Mouse (Mus musculus) kidney, adult 2 months (tissue): ENCODE data around the gene Ift57. TPM values are rescaled to one million over a fixed set of nuclear protein-coding genes. Genes with fewer than 3 reads are reported as not detected.

ENCODE experiments used
- DNase-seq: peaks from one replicate; pipeline ENCODE4 v3.0.0; 2021
- H3K27ac ChIP-seq: fragments of 200-500 bp; 2 replicates; pipeline ENCODE4 v1.5.1; 2012; ENCODE audit warnings: low read depth, low read length, control low read depth, inconsistent platforms; ENCODE audit not compliant: insufficient read depth
- H3K27me3 ChIP-seq: fragments of 200-500 bp; replicated peaks from 2 replicates; pipeline ENCODE4 v1.6.1; 2012; ENCODE audit warnings: mild to moderate bottlenecking, moderate library complexity, low read length, inconsistent platforms; ENCODE audit not compliant: control insufficient read depth, insufficient read depth
- H3K36me3 ChIP-seq: fragments of 200-500 bp; 2 replicates; pipeline ENCODE4 v1.6.1; 2012; ENCODE audit warnings: mild to moderate bottlenecking, moderate library complexity, low read length, inconsistent platforms; ENCODE audit not compliant: control insufficient read depth, insufficient read depth
- H3K4me1 ChIP-seq: fragments of 200-500 bp; 2 replicates; pipeline ENCODE4 v1.6.1; 2011; ENCODE audit warnings: low read length; ENCODE audit not compliant: control insufficient read depth, insufficient read depth
- H3K4me3 ChIP-seq: fragments of 200-500 bp; 2 replicates; pipeline ENCODE4 v1.5.1; 2011; ENCODE audit warnings: mild to moderate bottlenecking, low read depth, low read length, control low read depth; ENCODE audit not compliant: insufficient read depth
- CTCF ChIP-seq: fragments of 200-500 bp; conservative IDR thresholded peaks from 2 replicates; pipeline ENCODE4 v1.5.1; 2011; ENCODE audit warnings: low read depth, mild to moderate bottlenecking, control low read depth, low read length, moderate library complexity, mixed read lengths; ENCODE audit not compliant: insufficient read depth, insufficient read length
- POLR2A ChIP-seq: fragments of 200-500 bp; IDR thresholded peaks from one replicate; pipeline ENCODE4 v1.6.1; 2011; ENCODE audit warnings: low read depth, low read length, control low read depth
- WGBS: fragments of 180-500 bp; shearing (Covaris S2); methylation state at CpG from one replicate; pipeline ENCODE4 v1.1.7; 2018; 5-methylcytosine and 5-hydroxymethylcytosine counted together
- polyA plus RNA-seq: library from polyadenylated mRNA; depleted of rRNA; stranded (reverse); fragments of >200 nt; gene quantifications from 2 replicates; pipeline ENCODE4 v1.2.3, GENCODE M21; 2012; rRNA removed

The Ift57 gene
- 6.6 and 11.7 TPM in 2 replicates for polyA plus RNA-seq

DNA sequence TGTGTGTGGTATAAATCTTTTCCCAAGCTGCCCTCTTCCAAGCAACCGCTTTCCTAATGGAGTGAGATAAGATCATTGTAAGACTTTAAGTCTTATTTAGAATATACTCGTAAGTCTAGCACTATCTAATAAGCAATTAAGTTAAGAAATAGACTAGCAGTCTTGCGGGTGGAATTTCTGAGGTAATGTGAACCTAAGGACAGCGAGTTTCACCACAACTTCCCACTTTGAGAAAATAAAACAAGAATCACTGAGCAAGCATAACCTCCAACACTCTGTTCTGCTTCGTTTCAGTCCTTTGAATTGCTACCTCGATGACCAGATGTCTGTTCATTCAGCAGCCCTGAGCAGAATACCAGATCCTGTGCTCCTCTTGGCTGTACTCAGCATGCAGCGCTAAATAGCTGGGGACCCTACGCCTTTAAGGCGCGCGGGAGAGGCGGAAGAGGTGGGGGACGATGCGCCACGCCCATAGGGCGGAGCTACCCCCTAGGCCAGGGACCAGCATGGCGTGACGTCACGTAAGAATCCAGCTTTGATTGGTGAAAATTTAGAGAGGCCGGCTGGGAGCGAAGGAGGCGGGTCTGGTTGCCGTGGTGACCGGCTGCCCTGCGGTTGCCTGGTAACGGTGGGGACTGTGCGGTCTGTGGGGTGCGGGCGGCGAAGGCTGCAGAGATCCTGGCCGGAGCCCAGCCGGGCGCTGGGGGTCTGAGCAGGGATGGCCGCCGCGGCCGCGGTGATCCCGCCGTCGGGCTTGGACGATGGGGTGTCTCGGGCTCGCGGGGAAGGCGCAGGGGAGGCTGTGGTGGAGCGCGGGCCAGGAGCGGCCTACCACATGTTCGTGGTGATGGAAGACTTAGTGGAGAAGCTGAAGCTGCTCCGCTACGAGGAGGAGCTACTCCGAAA is at the start of gene Ift57:
Ift57 (plus strand) TSS at position 614 of the 906 bp plus-strand sequence.
- no peak for TF ChIP-seq POLR2A
- no peak for TF ChIP-seq CTCF
- peak; percentile 99 for DNase-seq
- Histone ChIP-seq H3K27ac (peak within 1 kb of the TSS; percentile 40; the same call in 1 of the 2 replicates), H3K4me3 (peak within 1 kb of the TSS; percentile 68), H3K4me1 (no peaks in the 10 kb centered on the region), H3K27me3 (no peaks in the 10 kb centered on the region), H3K36me3 (no peaks in the 10 kb centered on the region)
- 2% methylated on average over 53 of the region's 53 CpGs for WGBS

DNA sequence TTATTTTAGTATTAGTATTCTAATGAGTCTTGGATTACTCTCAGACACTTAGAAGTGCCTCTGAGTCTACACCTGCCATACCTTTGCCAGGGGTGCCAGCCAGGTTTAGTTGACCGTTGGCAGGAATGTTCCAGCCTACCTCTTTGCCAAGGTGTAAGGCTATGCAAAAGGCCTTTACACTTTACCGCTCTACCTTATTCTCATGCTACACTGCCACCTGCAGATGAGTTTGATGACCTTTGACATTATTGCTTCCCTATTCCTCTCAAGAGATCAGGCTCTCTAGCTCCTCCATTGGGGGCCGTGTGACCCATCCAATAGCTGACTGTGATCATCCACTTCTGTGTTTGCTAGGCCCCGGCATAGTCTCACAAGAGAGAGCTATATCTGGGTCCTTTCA is 41.9 kb upstream of the Ift57 start:
- Histone ChIP-seq H3K27ac (no peak overlapping the region), H3K36me3 (no peaks in the 10 kb centered on the region), H3K4me1 (no peaks in the 10 kb centered on the region), H3K27me3 (no peaks in the 10 kb centered on the region), H3K4me3 (no peak overlapping the region)
- no peak for TF ChIP-seq POLR2A
- no peak for TF ChIP-seq CTCF
- peak; percentile 33 for DNase-seq
- WGBS = 86% methylated on average over 4 of the region's 4 CpGs

DNA sequence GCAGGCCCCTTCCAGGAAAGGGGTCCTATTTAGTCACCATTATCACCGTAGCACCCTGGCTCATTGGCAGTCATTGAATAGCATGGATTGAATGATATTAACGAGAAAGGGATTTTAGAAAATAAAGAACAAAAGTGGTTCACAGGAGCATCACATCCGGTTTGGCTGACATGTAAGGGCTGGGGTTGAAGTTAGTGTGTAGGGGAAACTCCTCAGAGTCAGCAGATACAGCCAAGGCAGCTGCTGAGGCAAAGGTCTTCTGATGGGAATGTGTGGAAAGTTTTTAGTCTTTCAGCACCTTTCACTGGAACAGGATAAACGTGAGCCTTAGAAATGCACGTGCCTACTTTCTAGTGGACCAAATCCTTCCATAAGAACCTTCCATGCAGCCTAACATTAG is 41.0 kb upstream of the Ift57 start:
- Histone ChIP-seq H3K27me3 (no peaks in the 10 kb centered on the region), H3K4me1 (no peaks in the 10 kb centered on the region), H3K36me3 (no peaks in the 10 kb centered on the region), H3K4me3 (no peak overlapping the region), H3K27ac (no peak overlapping the region)
- no peak for DNase-seq
- no peak for TF ChIP-seq POLR2A
- TF ChIP-seq CTCF = no peak
- WGBS = 73% methylated on average over 5 of the region's 5 CpGs

DNA sequence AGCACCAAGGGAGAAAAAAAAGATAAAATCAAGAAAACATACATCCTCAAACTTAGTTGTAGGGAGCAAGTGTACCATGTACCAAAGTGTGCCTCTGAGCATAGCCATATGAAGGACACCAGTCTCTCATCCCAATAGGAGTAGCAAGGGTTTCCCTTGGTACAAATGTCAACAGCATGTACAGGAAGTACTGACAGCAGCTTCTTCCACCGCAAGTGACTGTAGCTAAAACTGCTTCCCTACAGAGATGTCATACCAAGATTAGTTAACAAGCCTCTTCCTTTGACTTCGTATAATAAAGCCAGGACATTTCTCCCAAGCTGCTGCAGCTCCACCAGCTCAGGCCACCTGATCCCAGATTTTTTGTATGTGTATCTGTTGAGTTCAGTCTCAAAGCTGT is 39.9 kb upstream of the Ift57 start:
- TF ChIP-seq POLR2A (no peak), CTCF (no peak)
- H3K36me3 ChIP-seq = no peaks in the 10 kb centered on the region
- H3K27me3 ChIP-seq = no peaks in the 10 kb centered on the region
- no peak overlapping the region for H3K27ac ChIP-seq
- 62% methylated on average over 2 of the region's 2 CpGs for WGBS
- no peak overlapping the region for H3K4me3 ChIP-seq
- no peak for DNase-seq
- H3K4me1 ChIP-seq = no peaks in the 10 kb centered on the region

DNA sequence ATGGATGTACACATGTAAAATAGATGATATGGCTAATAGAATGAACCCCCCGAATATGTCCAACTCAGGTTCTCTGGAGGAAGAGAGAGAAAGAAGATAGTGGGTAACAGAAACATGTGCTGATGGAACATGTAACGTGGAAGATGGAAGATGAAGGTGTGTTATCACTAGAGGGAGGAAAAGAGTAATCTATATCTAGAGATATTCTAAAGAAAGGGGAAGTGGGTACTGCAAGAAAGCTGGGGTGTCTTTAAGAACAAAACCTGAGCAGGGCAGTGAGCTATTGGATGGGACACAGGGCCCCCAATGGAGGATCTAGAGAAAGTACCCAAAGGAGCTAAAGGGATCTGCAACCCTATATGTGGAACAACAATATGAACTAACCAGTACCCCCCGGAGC is 38.9 kb upstream of the Ift57 start:
- Histone ChIP-seq H3K27me3 (no peaks in the 10 kb centered on the region), H3K36me3 (no peaks in the 10 kb centered on the region)
- 90% methylated on average over 3 of the region's 3 CpGs for WGBS

DNA sequence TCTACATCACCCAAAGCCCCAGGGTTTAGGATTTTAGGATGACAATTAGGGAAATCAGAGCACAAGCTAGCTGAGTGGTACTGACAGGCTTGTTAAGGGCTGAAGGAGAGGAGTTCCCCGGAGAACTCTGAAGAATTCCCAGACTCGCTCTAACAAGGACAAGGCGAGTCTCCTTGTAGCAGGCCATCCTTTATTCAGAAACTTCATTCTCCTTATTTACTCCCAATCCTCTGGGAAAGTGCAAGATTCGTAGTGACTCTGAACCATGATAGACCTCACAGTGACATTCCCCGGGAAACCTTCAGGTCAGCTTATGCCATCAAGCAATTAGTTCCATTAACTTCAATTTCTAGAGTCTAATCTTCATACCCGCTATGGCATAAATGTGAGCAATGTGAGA is 36.8 kb upstream of the Ift57 start:
- H3K36me3 ChIP-seq = no peaks in the 10 kb centered on the region

More for the DNA sequence above, 38.9 kb upstream of the Ift57 start:
- TF ChIP-seq CTCF (no peak), POLR2A (no peak)
- no peak for DNase-seq
- Histone ChIP-seq H3K27ac (no peak overlapping the region), H3K4me3 (no peak overlapping the region), H3K4me1 (no peaks in the 10 kb centered on the region)

DNA sequence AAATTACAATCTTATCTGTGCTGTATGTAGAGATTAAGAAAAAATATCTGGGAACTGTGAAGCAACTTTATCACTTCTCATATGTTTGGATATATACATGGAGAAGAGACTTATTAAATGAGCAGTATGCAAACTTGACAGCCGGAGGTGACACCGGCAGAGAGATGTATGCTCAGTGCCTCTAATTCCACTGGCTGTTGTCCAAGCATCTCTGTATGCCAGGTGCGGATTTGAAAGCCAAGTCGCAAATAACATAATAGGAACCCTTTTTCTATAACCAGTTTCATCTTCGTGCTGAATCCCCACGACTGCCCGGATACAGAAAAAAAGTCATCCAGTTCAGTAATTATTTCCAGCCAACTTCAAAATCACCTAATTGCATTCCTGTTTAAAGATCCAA is 34.4 kb upstream of the Ift57 start:
- Histone ChIP-seq H3K27me3 (no peaks in the 10 kb centered on the region), H3K36me3 (no peaks in the 10 kb centered on the region), H3K4me3 (no peak overlapping the region), H3K4me1 (no peaks in the 10 kb centered on the region), H3K27ac (no peak overlapping the region)
- WGBS = 88% methylated on average over 7 of the region's 7 CpGs
- TF ChIP-seq CTCF = no peak
- no peak for TF ChIP-seq POLR2A
- no peak for DNase-seq

More for the DNA sequence above, 36.8 kb upstream of the Ift57 start:
- H3K4me1 ChIP-seq = no peaks in the 10 kb centered on the region
- WGBS = 96% methylated on average over 6 of the region's 6 CpGs
- H3K27me3 ChIP-seq = no peaks in the 10 kb centered on the region
- H3K27ac ChIP-seq = no peak overlapping the region
- no peak for TF ChIP-seq CTCF
- no peak for TF ChIP-seq POLR2A
- no peak overlapping the region for H3K4me3 ChIP-seq
- no peak for DNase-seq
